Mouse (Mus musculus) megakaryocyte, embryonic 14.5 days (primary cell): ENCODE results near the gene Itm2c.

Experiments
- FLI1 ChIP-seq: IDR thresholded peaks from 2 replicates; pipeline ENCODE4 v1.6.1; 2012; ENCODE audit warnings: low read length, inconsistent platforms, mixed read lengths
- GATA1 ChIP-seq: IDR thresholded peaks from 3 replicates; pipeline ENCODE4 v1.6.1; 2012; ENCODE audit warnings: mixed read lengths, low read length, inconsistent platforms, borderline replicate concordance

DNA sequence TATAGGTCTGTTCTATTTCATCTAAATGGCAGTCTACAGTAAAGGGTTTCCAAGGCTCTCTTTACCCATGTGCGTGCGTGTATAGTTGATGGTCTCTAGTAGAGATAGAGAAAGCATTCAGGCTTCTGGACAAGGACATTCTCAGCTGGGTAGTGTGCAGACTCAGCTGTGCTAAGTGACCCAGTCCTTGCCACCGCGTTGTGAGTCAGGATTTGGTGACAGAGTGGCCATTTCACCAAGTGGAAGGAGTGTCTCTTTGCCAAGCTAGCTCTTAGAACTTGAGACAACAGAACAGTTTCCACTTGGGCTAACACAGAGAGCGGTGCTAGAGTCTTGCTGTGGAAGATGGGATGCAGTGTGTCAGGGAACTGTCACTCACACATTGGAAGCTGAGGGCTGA lies 43.2 kb upstream of the Itm2c start:
- TF ChIP-seq GATA1 = no peak
- TF ChIP-seq FLI1 = no peak
